Mouse (Mus musculus) layer of hippocampus, adult 8-10 months (tissue): ENCODE data around the gene Ift172. TPM values are rescaled to one million over a fixed set of nuclear protein-coding genes. Genes with fewer than 3 reads are reported as not detected.

ENCODE experiments used
- DNase-seq, 2 experiments: peaks; one replicate each; pipeline ENCODE4 v3.0.0; 2022; ENCODE audit warnings: low spot score in 2 of 2
- total RNA-seq, 4 experiments: library from RNA; stranded (reverse); gene quantifications; 2 replicates each; pipeline ENCODE4 v1.2.4; 2022

The Ift172 gene
- total RNA-seq, 4 experiments from 2014 or later: 74.6 to 128 (median 85.9) TPM

GRCm38 (mm10) chr5:31257616-31258015 lies 33.3 kb downstream of the Ift172 start:
- no peak for DNase-seq

GRCm38 (mm10) chr5:31255971-31256370 lies 34.9 kb downstream of the Ift172 start:
- DNase-seq: no peak

- no peak for DNase-seq
These were observed 35.5 kb downstream of the Ift172 start for GRCm38 (mm10) chr5:31255381-31255780.

- DNase-seq: no peak
These were observed 36.0 kb downstream of the Ift172 start for GRCm38 (mm10) chr5:31254901-31255300.

- DNase-seq: no peak
These were observed 36.5 kb downstream of the Ift172 start for GRCm38 (mm10) chr5:31254452-31254851.

GRCm38 (mm10) chr5:31253806-31254205 lies 37.1 kb downstream of the Ift172 start:
- no peak for DNase-seq

- no peak for DNase-seq
These were observed 37.9 kb downstream of the Ift172 start for GRCm38 (mm10) chr5:31252795-31253545.

- no peak for DNase-seq
These were observed 38.8 kb downstream of the Ift172 start for GRCm38 (mm10) chr5:31252151-31252550.

- no peak for DNase-seq
These were observed 39.3 kb downstream of the Ift172 start, which contains the start of gene Krtcap3 for GRCm38 (mm10) chr5:31251541-31252101. Gene Krtcap3, plus strand, starts transcription at chr5:31251691.

GRCm38 (mm10) chr5:31250716-31251115 lies 40.2 kb downstream of the Ift172 start:
- no peak for DNase-seq

- DNase-seq: no peak
These were observed 48.7 kb downstream of the Ift172 start for GRCm38 (mm10) chr5:31242191-31242590.

GRCm38 (mm10) chr5:31241522-31242034 lies 49.3 kb downstream of the Ift172 start:
- no peak for DNase-seq

GRCm38 (mm10) chr5:31240637-31241521 lies 50.0 kb downstream of the Ift172 start, which contains the start of the genes Nrbp1 and Gm9970:
Gene Nrbp1, plus strand, starts transcription at chr5:31240864.
Gene Gm9970, minus strand, starts transcription at chr5:31241232.
- DNase-seq: peak; percentile 93 to 94

- DNase-seq: no peak
These were observed 64.3 kb downstream of the Ift172 start for GRCm38 (mm10) chr5:31226641-31227040.

GRCm38 (mm10) chr5:31222696-31223095 lies 68.2 kb downstream of the Ift172 start:
- DNase-seq: no peak

GRCm38 (mm10) chr5:31221304-31221945 lies 69.5 kb downstream of the Ift172 start:
- peak in 1 of 2 experiments; percentile 26 for DNase-seq

GRCm38 (mm10) chr5:31220448-31221303 lies 70.2 kb downstream of the Ift172 start, which contains the start of gene Ppm1g:
Gene Ppm1g, minus strand, starts transcription at chr5:31220687.
- DNase-seq: peak; percentile 91 to 95

- DNase-seq: peak in 1 of 2 experiments; percentile 38
These were observed 70.9 kb downstream of the Ift172 start for GRCm38 (mm10) chr5:31219911-31220447.

GRCm38 (mm10) chr5:31219474-31219873 lies 71.4 kb downstream of the Ift172 start:
- DNase-seq: no peak

GRCm38 (mm10) chr5:31219070-31219469 lies 71.8 kb downstream of the Ift172 start:
- no peak for DNase-seq
